Mouse (Mus musculus) testis, adult 2 months (tissue): ENCODE results near the gene Slc44a3. TPM values are rescaled to one million over a fixed set of nuclear protein-coding genes. Genes with fewer than 3 reads are reported as not detected.

Source experiments
- H3K27ac ChIP-seq: fragments of 200-500 bp; 2 replicates; pipeline ENCODE4 v1.5.1; 2012; ENCODE audit warnings: low read depth, low read length; ENCODE audit not compliant: control insufficient read depth, insufficient read depth
- H3K27me3 ChIP-seq: fragments of 200-500 bp; 2 replicates; pipeline ENCODE4 v1.6.1; 2012; ENCODE audit warnings: mild to moderate bottlenecking, low read length, moderate library complexity; ENCODE audit not compliant: control insufficient read depth, insufficient read depth
- H3K36me3 ChIP-seq: fragments of 200-500 bp; 2 replicates; pipeline ENCODE4 v1.6.1; 2012; ENCODE audit warnings: mild to moderate bottlenecking, low read length; ENCODE audit not compliant: control insufficient read depth, insufficient read depth
- H3K4me1 ChIP-seq: fragments of 200-500 bp; 2 replicates; pipeline ENCODE4 v1.6.1; 2012; ENCODE audit warnings: low read length; ENCODE audit not compliant: control insufficient read depth, insufficient read depth
- H3K4me3 ChIP-seq: fragments of 200-500 bp; 2 replicates; pipeline ENCODE4 v1.5.1; 2012; ENCODE audit warnings: low read depth, mild to moderate bottlenecking, low read length, moderate library complexity, mixed read lengths; ENCODE audit not compliant: control insufficient read depth
- CTCF ChIP-seq: fragments of 200-500 bp; IDR thresholded peaks from 2 replicates; pipeline ENCODE4 v1.5.1; 2012; ENCODE audit warnings: low read depth, mild to moderate bottlenecking, inconsistent platforms, low read length, moderate library complexity; ENCODE audit not compliant: control insufficient read depth, insufficient read depth, insufficient replicate concordance
- POLR2A ChIP-seq: fragments of 200-500 bp; IDR thresholded peaks from 2 replicates; pipeline ENCODE4 v1.6.1; 2012; ENCODE audit warnings: low read depth, mild to moderate bottlenecking, inconsistent platforms, low read length, moderate library complexity; ENCODE audit not compliant: control insufficient read depth
- polyA plus RNA-seq: library from polyadenylated mRNA; depleted of rRNA; stranded (reverse); fragments of >200 nt; gene quantifications from 2 replicates; pipeline ENCODE4 v1.2.3, GENCODE M21; 2012

Gene Slc44a3
- polyA plus RNA-seq, 1 experiment, result 1.4 TPM

DNA sequence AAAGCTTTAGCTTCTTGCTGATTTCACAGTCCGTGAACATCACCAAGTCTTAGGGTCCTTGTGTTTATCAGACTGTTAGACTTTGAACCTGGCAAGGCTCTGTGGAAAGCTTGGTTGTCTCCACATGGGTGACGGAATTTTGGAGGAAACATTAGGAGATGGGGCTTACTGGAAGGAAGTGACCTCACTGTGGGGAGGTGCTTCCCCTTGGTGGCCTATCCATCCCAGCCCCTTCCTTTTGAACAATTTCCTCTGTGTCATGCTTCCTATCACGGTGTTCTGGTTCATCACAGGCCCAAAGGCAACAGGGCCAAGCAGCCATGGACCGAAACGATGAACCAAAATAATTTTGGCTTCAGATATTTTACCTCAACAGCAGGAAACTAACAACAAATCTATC, 89.9 kb downstream of the Slc44a3 start:
- Histone ChIP-seq H3K27me3 (no peaks in the 10 kb centered on the region), H3K4me1 (no peaks in the 10 kb centered on the region; the same call in 1 of the 2 replicates), H3K27ac (no peak overlapping the region), H3K36me3 (no peaks in the 10 kb centered on the region), H3K4me3 (no peak overlapping the region)
- no peak for TF ChIP-seq POLR2A
- no peak for TF ChIP-seq CTCF

DNA sequence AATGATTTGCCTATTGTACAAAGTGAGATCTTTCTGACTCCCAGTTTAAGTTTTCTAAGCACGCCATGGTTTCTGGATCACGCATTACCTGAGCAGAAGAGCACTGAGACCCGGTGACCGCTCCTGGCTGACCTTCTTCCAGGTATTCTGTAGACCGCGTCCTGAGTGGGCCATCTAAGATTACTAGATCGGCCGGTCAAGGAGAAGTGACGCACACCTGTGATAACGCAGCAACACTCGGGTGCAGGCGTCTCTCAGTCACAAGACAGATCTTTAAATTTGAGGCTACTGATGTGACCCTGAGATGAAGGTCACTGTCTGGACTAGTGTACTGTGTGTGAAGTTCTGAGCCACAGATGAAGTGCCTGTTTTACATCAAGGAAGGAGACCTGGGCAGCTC, 90.7 kb downstream of the Slc44a3 start:
- no peaks in the 10 kb centered on the region for H3K36me3 ChIP-seq
- no peak for TF ChIP-seq POLR2A

DNA sequence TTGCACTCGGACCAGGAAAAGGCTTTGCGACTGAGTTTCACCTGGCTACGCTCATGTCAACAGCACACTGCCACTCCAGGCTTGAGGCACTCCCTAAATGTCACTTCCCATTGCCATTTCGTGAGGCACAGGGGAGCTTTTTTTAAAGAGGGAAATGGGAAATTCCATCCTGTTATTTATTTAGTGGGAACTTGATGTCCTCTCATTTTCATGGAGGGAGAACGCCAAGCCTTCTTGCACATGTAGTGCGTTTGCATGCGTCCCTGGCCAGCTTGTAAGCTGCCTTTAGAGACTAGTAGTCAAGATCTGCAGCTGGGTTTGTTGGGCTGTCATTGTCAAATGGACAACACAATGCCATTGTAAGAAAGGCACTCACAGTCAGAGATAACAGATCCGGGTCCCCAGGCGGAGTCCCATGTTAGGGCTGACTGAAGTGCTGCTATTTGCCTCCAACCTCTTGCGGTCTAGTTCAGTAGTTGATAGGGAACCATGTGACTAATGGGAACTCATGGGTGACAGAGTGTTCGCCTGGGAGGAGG, 92.5 kb downstream of the Slc44a3 start:
- Histone ChIP-seq H3K27me3 (no peaks in the 10 kb centered on the region), H3K27ac (peak overlapping the region; percentile 58), H3K36me3 (no peaks in the 10 kb centered on the region), H3K4me1 (no peaks in the 10 kb centered on the region; the same call in 1 of the 2 replicates), H3K4me3 (no peak overlapping the region)
- TF ChIP-seq POLR2A, result no peak
- TF ChIP-seq CTCF, result no peak

More for the DNA sequence above, 90.7 kb downstream of the Slc44a3 start:
- no peaks in the 10 kb centered on the region for H3K27me3 ChIP-seq
- no peaks in the 10 kb centered on the region; the same call in 1 of the 2 replicates for H3K4me1 ChIP-seq
- no peak overlapping the region for H3K27ac ChIP-seq
- no peak overlapping the region for H3K4me3 ChIP-seq

DNA sequence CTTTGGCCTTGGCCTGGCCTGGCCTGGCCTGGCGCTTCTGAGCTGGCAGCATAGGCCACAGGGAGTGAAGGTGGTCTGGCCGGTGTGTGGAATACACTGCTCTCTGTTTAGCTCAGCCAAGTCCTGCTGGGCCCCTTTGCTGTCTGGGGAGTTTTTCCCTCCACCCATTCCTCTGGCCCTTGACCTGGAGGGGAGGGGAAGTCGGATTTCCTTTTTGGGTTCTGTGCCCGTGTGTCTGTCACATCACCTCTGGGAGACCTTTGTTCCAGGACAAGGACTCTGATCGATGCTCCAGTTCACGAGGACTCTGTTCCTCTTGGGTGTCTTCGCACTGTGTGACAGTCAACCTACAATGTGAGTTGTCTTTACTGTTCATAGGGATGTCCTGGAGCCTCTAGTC, 94.2 kb downstream of the Slc44a3 start:
- H3K27ac ChIP-seq, result no peak overlapping the region
- no peaks in the 10 kb centered on the region for H3K27me3 ChIP-seq
- no peaks in the 10 kb centered on the region; the same call in 1 of the 2 replicates for H3K4me1 ChIP-seq
- no peaks in the 10 kb centered on the region for H3K36me3 ChIP-seq
- H3K4me3 ChIP-seq, result no peak overlapping the region
- TF ChIP-seq POLR2A (no peak), CTCF (no peak)

DNA sequence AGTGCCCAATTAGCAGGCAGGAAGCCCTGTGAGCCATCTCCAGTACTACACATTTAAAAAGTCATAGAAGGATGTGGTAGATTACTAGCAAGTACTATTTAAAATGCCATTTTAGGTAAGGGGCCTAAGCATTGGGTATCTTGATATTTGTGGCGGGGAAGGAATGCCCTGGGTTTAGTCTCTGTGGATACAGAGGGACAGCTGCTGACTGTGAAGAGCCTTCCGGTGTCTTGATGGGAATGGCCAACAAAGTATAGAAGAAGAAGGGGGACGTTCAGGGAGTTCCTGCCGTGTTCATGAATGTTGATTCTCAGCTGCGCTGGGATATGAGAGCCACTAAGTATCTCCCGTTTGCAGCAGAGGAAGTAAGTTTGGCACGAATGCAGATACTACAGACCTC, 95.1 kb downstream of the Slc44a3 start:
- H3K4me1 ChIP-seq, result no peaks in the 10 kb centered on the region; the same call in 1 of the 2 replicates
- H3K27me3 ChIP-seq, result no peaks in the 10 kb centered on the region
- no peak overlapping the region for H3K27ac ChIP-seq
- no peaks in the 10 kb centered on the region for H3K36me3 ChIP-seq
- no peak for TF ChIP-seq CTCF
- no peak for TF ChIP-seq POLR2A
- H3K4me3 ChIP-seq, result no peak overlapping the region

DNA sequence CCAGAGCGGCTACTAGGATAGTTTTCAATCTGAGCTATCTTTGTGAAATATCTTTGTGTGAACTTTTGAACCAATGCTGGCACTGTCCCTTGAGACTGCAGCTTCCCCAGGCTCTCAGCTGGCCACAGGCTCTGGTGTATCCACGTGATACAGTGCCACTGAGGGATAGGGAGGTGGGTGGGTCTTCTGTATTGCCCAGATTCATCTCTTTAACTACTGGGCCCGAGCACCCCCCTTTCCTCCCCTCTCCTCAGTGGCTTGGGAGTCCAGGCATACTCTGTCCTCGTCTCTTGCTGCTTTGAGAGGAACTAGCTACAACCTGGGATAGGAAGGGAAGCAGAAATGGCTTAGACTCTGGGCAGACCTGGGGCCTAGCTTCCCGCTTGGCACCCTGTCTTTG, 96.9 kb downstream of the Slc44a3 start:
- no peaks in the 10 kb centered on the region for H3K27me3 ChIP-seq
- H3K36me3 ChIP-seq, result no peaks in the 10 kb centered on the region
- H3K4me1 ChIP-seq, result no peaks in the 10 kb centered on the region; the same call in 1 of the 2 replicates
- H3K4me3 ChIP-seq, result no peak overlapping the region
- H3K27ac ChIP-seq, result no peak overlapping the region
- TF ChIP-seq CTCF (no peak), POLR2A (no peak)

DNA sequence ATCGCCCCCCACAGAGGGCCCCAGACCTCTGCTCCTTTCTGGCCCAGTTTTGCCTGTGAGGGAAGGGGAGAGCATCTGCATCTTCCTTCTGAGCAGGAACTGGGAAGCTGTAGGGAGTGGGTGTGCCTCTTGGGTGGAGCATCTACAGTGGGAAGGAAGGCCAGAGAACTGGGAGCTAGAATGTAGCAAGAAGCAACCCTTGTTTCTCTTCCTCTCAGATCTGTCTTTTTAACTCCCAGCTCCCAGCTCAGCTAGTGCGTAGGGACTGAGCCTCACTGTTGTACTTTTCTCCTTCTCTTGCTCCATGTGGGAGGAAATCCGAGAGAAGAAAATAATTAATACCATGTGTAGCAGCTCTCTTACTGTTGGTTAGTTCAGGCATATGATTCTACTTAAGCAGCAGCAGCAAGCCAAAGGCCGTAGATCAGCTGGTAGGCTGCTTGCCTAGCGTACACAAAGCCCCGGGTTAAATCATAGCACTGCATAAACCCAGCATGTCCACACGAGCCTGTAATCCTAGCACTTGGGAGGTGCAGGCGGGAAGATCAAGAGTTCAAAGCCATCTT, 98.2 kb downstream of the Slc44a3 start:
- no peak overlapping the region for H3K27ac ChIP-seq
- H3K36me3 ChIP-seq, result no peaks in the 10 kb centered on the region
- H3K4me1 ChIP-seq, result no peaks in the 10 kb centered on the region; the same call in 1 of the 2 replicates
- no peak overlapping the region for H3K4me3 ChIP-seq
- H3K27me3 ChIP-seq, result no peaks in the 10 kb centered on the region
- TF ChIP-seq CTCF (no peak), POLR2A (no peak)
